Mouse (Mus musculus): ENCODE results near the gene Crebl2.

Gene Crebl2

DNA sequence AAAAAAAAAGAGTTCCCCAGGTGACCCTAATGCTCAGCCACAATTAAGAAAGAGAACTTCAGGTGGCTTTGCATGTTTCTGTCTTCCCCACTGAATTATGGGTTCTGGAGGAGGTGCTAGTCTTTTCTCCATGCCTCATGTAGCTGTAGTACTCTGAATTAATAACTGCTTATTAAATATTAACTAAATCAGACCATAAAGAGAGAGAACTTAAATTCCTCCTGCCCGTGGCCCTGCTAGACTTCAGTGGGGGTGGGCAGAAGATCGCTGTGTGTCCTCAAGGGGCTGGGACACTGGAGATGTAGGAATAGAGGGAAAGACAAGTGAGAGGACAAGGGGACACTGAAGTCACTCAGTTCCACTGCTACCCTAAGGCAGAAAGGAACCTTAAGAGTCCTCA lies 42.3 kb downstream of the Crebl2 start:
- no peak for DNase-seq (ENCODE audit: low read depth, low spot score)

DNA sequence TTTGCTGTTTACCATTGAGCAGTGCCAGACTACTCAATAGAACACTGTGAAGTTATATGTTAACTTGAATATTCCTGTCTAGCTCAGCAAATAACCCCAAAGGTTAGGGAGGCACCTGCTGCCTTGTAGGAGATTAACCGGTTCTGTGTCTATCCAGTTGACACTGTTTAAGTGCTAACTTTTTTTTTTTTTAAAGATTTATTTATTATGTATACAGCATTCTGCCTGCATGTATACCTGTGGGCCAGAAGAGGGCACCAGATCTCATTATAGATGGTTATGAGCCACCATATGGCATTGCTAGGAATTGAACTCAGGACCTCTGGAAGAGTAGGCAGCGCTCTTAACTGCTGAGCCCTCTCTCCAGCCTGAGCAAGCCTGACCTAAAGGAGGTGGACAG lies 43.1 kb downstream of the Crebl2 start:
- DNase-seq (ENCODE audit: low read depth, low spot score), result no peak

DNA sequence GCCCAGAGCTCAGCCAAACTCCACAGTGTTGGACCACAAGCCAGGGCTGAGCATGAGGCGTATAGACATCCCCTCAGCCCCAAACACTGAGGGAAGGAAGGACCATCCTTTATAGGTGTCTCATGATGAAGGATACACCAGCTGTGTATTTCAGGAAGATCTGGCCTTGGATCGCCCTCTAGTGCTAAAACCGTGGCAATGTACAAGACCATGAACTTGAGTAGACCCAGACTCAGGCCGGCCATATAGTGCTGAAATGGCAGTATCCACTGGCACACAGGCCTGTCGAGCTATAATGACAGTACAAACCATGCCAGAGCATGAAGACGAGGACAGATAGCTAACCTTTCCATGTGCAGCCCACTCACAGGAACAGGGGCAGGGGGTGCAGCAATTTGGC lies 46.8 kb downstream of the Crebl2 start:
- DNase-seq (ENCODE audit: low read depth, low spot score), result no peak

DNA sequence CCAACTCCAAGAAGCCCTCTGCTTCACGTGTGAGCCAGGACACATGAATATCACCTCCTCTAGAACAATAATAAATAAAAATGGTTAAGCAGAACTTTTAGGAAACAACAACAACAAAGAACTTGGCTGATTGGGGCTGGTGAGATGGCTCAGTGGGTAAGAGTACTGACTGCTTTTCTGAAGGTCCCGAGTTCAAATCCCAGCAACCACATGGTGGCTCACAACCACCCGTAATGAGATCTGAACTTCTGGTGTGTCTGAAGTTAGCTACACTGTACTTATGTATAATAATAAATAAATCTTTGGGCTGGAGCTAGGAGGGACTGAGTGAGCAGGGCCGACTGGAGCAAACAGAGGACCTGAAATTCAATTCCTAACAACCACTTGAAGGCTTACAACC lies 47.3 kb downstream of the Crebl2 start:
- no peak for DNase-seq (ENCODE audit: low read depth, low spot score)

DNA sequence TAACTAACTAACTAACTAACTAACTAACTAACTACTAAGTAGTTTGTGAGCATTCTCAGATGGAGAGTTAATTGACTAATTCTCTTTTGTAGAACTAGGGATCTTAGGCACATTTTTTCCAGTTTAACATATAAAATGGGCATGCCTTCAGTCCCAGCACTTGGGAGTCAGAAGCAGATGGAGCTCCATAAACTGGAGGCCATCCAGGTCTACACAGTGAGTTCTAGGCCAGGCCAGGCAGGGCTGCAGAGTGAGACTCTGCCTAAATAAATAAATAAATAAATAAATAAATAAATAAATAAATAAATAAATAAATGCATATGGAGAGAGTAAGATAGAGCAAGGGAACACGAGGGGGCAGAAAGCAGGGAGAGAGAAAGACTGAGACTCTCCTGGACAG lies 47.9 kb downstream of the Crebl2 start:
- no peak for DNase-seq (ENCODE audit: low read depth, low spot score)

DNA sequence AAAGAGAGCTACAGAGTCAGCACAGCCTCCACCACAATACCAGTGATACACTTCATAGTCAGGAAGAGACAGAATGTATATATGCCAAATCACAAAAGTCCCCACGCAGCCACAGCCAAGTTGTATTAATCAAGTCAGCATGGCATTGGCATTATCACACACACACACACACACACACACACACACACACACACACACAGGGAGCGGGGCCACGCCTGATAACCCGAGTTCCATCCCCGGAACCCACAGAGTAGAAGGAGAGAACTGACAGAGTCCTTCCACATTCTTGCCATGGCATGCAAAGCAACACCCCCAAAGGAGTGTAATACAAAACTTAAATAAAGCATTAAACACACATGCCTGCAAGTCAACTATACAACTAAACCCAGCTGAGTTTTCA lies 49.6 kb downstream of the Crebl2 start:
- no peak for DNase-seq (ENCODE audit: low read depth, low spot score)

DNA sequence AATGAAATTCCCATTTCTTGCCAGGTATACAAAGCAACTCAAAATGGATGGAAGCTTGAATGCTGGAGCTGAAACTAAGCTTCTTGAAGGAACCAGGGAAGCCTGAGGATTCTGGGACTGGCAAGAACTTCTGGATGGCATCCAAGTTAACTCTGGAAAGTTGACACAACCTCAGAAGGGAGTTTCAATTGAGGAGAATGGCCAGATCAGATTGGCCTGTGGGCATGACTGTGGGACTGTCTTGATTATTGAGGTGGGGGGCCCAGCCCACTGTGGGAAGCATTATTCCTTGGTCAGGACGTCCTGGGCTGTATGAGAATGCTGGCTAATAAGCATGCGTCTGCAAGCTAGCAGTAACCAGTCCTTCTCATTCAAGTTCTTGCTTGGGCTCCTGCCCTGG lies 50.1 kb downstream of the Crebl2 start:
- no peak for DNase-seq (ENCODE audit: low read depth, low spot score)

DNA sequence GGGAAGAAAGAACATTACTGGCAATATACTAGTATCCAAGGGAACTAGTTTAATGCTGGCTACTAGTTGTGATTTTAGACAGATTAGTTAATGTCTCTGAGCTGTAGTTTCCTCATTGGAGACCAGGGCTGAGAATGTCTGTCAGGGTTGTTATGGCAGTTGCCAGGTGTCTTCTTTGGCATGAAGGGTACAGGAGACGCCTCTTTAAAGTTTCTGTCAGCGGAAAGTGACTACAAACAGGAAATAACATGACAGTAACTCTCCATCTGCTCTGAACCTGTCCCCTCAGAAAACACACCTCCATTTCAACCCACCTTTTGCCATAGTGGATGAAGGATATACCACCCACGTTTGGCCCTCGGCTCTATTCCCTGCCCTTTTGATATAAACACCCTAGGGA lies 53.7 kb downstream of the Crebl2 start:
- no peak for DNase-seq (ENCODE audit: low read depth, low spot score)

DNA sequence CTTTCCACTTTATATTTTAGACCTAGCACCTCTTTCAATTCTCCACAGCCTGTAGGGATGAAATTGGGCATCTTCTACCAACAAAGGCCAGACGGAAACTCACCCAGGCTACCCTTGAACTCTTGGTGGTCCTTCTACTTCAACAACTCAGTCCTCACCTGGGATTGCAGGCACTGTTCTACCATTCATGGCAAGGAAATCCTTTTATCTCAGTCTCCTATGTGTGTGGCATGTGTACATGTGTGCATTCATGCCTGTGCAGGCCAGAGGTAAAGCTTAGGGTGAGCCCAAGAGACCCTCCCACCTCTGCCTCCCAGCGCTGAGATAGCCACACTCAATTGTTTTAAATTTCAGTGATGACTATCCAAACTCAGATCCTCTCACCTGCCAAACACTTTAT lies 55.6 kb downstream of the Crebl2 start:
- DNase-seq (ENCODE audit: low read depth, low spot score), result no peak

DNA sequence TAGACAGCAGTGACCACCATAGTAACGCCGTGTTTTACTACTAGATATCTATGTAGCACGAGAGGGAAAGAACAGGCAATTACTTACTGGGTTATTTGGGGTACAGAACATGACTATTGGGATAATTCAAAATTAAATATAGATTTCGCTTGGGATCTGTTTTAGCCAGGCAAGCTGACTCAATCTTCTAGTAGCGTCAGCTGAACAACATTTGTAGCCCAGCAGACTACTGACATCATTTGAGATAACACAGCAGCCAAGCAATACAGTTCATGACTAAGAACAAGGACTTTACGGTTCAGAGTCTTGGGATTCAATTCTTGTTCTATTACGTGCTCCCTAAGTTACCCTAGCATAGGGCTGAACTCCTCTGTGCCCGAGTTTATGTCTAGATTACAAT lies 56.5 kb downstream of the Crebl2 start:
- DNase-seq (ENCODE audit: low read depth, low spot score), result no peak

DNA sequence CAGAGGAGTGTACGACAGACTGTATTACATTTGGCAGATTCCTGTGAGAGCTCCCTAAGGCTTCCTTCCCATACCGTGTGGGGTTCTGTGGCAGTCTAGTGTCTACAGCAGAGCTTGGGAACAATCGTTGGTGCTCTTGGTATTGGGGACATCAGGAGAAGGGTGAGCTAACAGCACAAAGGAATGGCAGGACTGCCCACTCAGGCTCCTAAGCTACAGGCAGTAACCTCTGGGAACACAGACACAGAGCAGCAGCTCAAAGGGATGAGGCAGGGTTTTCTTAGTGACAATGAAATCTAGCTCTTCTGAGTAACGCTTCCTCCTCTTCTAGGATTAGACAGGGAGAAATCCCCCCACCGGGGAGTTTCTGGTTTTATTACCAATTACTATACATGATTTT lies 57.1 kb downstream of the Crebl2 start:
- no peak for DNase-seq (ENCODE audit: low read depth, low spot score)

DNA sequence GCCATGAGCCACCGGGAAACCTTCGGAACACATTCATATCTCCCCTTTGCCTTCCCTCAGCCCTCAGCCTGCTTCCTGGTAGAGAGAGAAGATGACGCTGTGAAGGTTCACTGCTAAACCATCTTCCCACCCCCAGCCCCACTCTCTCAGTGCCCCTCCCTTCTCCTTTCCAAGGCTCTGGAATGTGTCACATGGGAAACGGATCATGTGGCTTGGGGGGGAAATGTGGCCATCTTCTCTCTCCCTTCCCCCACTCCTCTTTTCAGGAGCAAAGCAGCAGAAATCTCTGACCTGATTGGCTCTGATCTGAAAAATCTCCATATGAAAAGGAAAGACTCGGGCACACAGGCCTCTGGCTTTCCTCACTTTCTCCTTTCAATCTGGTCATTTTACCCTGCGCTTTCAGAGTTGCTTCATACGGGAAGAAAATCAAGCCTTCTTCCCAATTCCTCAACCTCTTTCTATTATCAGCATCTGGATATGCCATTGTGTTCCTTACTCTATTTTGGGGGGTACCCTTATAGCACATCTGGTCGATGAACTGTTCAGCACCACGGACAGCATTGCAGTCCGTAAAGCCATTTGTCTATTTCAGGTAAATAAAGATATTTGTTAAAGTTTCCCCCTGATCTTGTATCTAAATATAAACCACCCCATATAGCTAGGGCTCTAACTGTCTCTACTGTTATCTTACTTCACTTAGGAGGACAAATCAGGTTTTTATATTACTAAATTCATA lies 57.9 kb downstream of the Crebl2 start:
- DNase-seq (ENCODE audit: low read depth, low spot score), result no peak

- DNase-seq (ENCODE audit: low read depth, low spot score), result no peak
Measured at GRCm38 (mm10) chr6:134888563-134889017, 58.6 kb downstream of the Crebl2 start.

DNA sequence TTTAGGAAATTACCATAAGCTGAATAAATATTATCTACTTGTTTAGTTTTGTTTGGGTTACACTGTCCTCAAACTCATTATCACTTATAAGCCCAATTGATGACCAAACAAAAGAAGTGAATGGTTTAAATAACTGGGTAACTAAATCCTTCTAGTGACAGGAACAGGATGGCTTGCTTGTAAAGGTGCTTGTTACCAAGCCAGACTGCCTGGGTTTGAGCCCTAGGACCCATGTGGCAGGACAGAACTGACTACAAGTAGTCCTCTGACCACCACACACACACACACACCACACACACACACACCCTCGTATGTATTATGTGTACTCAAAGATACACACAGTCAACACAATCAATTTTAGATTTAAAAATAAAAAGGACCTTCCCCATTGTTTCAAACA lies 59.8 kb downstream of the Crebl2 start:
- DNase-seq (ENCODE audit: low read depth, low spot score), result no peak

DNA sequence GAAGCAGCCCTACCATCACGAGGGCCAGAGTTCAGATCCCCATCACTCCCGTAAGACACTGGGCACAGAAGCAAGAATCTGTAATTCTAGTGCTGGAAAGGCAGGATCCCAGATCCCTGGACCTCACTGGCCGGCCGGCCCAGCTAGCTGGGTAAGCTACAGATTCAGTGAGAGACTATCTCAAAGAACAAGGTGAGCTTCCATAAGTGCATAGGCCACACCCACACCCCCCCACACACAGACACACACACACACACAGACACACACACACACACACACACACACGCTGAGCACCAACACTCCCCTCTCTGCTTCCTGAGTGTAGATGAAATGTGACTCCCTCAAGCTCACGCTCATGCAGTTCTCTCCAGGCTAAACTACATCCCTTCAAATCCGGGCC lies 60.5 kb downstream of the Crebl2 start:
- DNase-seq (ENCODE audit: low read depth, low spot score), result no peak

DNA sequence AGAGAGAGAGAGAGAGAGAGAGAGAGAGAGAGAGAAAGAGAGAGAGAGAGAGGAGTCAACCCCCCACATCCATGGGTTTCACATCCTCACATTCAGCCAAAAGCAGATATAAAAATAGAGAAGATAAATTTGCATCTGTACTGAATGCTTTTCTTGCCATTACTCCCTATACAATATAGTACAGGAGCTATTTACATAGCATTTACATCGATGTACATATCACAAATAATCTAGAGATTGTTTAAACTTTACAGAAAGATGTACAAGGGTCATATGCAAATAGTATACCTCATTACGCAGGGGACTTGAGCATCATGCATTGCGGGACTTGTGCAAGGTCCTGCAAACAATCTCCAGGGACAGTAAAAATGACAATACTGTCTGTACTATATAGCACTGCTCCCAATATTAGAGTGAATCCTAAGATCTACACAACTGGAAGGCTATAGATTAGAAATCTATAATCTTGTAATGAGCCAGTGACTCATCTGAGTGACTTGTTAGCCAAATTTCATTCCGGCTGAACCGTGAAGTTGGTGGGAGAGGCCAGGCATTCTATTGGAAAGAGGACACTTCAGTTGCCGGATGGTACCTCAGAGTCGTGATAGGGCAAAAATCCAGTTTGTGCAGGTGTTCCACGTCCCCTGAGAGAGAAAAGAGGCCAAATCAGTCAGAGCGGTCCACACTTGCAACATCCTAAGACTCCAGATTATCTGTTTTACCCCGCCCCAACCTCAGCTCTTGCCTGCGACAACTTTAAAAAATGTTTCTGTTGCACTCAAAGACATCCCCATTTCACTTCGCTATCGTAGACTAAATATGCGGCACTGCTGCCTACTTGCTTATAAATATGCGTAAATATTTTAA lies 66.8 kb downstream of the Crebl2 start:
- peak; percentile 42 for DNase-seq (ENCODE audit: low read depth, low spot score)

DNA sequence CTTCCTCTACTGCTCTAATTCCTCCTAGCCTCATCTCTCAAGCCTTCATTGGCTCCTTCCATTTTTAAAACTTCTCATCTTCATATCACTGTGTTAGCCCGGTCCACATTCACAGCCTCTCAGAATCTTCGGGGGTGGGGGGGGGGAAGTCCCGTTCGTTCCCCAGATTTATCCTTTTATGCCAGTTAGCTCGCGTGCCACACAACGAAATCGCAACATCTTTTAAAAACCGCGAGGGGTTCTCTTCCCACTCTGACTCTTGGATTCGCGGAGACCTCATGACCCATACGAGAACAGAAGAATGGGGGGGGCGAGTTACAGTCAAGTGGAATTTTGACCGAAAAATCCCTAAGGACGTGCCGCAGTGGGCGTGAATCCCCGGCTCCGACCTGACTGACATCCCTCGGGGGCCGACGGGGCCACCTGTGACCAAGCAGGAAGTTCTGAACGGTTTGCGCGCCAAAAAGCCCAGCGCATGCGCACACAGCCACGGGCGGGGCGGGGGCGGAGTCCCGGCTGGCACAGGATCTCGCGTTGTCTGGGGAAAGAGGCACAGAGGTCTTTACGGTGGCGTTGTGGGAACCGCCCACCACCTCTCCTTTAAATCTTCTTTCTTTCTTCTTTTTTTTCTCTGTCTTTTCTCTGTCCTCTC lies 67.6 kb downstream of the Crebl2 start:
- peak; percentile 93 for DNase-seq (ENCODE audit: low read depth, low spot score)

DNA sequence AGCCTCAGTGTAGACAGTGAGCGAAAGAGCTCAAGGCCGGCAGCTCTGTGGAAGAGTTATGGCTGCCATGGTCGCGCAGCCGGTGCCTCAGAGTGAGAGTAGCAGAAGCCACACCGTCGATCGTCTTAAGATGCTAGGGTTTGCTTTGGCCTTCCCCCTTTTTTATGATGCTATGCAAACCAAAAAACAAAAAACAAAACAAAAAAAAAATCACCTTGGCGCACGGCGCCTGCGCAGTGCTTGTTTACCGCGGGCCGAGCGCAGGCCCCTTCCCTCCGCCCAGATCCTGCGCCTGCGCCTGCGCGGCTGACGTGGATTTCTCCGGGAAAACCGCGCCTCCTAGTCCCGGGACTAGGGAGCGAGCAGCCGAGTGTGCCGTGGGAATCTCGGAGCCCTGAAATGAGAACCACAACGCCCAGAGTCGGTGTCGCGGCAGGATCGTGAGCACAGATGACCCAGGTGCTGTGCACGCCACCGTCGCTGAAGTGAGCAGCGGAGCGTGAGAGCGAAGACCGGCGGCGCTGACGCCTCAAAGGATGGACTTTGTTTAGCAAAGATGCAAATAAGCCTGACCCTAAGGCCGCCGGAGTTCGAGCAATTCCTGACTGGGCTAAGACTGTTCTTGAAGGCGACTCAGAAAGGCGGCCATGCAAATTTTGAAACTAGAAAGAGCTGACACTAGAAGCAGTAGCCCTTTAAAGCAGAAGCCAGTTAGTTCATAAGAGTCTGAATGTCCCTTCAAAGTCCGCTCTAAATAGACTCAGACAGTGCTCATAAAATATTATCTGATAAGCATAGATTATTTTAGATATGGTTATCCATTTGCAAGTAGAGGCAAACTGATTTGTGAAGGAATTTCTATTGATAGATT lies 68.4 kb downstream of the Crebl2 start, which contains the start of gene Gpr19:
Gene Gpr19, minus strand, starts transcription at position 484 of the 871 bp plus-strand sequence.
- DNase-seq (ENCODE audit: low read depth, low spot score), result peak; percentile 73

DNA sequence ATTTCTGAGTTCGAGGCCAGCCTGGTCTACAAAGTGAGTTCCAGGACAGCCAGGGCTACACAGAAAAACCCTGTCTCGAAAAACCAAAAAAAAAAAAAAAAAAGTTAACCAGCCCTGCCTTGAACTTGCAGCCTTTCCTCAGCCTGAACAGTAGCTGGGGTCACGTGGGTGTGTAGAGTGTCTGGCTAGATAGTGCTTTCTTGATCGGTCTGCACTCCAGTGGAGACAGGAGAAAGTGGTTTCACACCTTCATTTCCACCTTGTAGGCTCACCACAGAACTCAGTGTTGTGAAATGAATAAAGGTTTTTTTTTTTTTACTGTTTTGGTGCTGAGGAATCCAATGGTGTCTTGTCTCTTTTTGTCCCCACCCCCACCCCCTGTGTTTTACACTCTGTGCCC lies 73.4 kb downstream of the Crebl2 start:
- no peak for DNase-seq (ENCODE audit: low read depth, low spot score)

DNA sequence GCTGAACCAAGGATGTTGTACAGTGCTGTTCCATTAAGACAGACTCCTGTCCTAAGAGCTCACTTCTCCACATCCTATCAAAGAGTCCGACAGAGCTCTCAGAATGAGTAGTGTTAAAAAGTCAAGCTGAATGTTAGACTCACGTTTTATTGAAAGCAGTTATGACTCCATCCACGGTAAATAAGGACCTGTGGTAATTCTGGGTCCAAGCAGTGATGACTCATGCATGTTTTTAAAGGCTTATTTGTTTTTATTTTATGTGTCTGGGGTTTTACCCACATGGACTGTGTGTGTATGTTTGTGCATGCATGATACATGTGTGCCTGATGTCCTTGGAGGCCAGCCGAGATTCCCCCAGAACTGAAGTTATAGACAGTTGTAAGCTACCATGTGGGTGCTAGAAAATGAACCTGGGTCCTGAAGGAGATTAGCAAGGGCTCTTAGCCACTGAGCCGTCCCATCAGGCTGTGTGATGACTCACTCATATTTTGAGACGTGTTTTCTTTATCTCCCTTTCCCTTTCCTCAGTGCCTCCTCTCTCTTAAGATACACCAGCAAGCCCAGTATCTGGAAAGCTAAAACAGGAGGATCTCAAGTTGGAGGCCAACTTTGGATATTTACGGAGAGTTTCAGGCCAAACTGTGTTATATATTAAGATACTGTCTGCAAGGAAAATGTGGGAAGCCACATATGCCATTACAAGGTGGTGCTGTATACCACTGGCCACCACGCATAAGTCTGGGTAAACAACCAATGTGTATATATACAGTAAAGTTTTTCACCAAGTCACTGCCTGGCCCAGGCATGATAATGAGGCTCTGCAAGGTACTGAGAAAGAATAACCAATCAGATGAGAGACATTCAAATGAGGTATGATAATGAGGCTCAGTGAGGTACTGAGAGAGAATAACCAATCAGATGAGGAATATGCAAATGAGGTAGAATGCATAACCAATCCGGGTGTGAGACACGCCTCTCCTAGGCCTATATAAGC lies 74.2 kb downstream of the Crebl2 start:
- no peak for DNase-seq (ENCODE audit: low read depth, low spot score)
